Mouse (Mus musculus): ENCODE data around the gene Pax2. TPM values are rescaled to one million over a fixed set of nuclear protein-coding genes. Genes with fewer than 3 reads are reported as not detected.
A peak's percentile ranks its signal among the peaks of the same experiment; 100 is the strongest.

Gene Pax2
- polyA plus RNA-seq, 1 experiment from 2014 or later = not detected

DNA sequence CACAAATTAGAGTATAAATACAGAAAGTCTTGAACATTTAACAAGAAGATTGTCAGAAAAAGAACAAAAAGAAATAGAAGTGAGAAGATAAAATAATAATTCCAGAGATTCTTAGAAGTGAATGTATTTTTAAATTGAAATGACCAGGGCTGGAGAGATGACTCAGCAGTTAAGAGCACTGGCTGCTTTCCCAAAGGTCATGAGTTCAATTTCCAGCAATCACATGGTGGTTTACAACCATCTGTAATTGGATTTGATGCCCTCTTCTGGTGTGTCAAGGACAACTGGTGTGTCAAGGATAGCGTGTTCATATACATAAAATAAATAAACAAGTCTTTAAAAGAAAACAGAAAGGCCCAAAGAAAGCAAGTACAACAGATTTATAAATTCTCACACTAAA, 102.8 kb downstream of the Pax2 start:
- Histone ChIP-seq H3K27me3 (ENCODE audit: control insufficient read depth, insufficient read depth, low read length) (no peaks in the 10 kb centered on the region), H3K4me2 (replicated peaks; ENCODE audit: low read depth, low read length) (no peak overlapping the region), H3K4me1 (ENCODE audit: control insufficient read depth, insufficient read depth, low read length) (no peaks in the 10 kb centered on the region), H3K27ac (ENCODE audit: low read length) (no peak overlapping the region), H3K36me3 (ENCODE audit: control insufficient read depth, insufficient read depth, low read length) (no peaks in the 10 kb centered on the region), H3K9me3 (ENCODE audit: control insufficient read depth, low read depth, low read length) (no peaks in the 10 kb centered on the region), H3K9ac (replicated peaks; ENCODE audit: low read depth, low read length) (no peak overlapping the region), H3K4me3 (ENCODE audit: low read depth, low read length) (no peak overlapping the region)
- no peak for ATAC-seq (ENCODE audit: insufficient number of reproducible peaks, insufficient read depth, low FRiP score, low read depth)
- WGBS = 92% methylated on average over 1 of the region's 1 CpGs

DNA sequence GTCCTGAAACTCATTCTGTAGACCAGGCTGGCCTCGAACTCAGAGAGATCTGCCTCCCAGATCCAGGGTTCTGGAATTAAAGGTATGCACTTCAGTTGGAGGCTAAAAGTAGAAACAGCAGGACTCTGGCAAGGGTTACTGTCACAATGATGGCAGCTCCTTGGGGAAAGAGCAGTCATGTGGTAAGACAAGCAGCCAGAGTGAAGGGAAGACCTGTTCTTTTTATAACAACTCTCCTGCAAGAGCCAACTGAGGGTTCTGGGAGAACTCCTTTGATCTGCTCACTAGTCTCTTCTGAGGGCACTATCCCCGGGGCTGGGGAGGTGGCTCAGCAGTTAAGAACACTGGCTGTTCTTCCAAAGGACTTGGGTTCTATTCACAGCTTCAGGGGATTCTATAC, 112.9 kb downstream of the Pax2 start:
- no peak overlapping the region for H3K9ac ChIP-seq (replicated peaks; ENCODE audit: low read depth, low read length)
- H3K27ac ChIP-seq (ENCODE audit: low read length) = no peak overlapping the region
- 63% methylated on average over 2 of the region's 2 CpGs for WGBS

DNA sequence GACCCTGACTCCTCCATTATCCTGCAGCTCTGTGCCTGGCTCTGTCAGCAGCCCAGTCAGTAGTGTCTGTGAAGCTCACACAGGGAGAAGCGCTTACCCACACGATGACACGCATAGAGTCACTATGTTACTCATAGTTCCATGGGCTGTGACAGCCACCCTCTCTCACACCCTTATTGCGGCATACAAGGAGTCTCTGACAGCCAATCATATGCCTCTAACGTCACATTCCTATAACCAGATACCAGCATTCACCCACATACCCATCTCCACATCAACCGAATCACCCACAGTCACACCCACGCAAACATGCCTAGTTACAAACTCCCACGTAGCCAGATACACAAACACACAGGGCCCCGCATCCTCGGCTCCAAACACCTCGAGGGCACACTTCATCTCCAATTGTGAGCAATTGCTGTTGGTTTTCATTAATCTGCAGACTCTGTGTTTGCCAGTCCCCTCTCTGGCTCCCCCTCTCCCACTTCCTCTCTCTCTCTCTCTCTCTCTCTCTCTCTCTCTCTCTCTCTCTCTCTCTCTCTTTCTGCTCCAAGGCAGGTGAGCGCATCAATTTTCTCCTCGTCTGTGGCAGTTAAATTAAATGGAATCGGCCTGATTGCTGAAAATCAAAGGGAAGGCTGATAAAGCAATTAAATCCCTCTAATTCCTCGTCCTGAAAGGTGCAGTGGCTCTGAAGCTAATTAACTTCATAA, 118.5 kb downstream of the Pax2 start:
- no peaks in the 10 kb centered on the region for H3K9me3 ChIP-seq (ENCODE audit: control insufficient read depth, low read depth, low read length)
- ATAC-seq (ENCODE audit: insufficient number of reproducible peaks, insufficient read depth, low FRiP score, low read depth) = no peak
- no peak overlapping the region for H3K4me3 ChIP-seq (ENCODE audit: low read depth, low read length)
- WGBS = 60% methylated on average over 15 of the region's 15 CpGs
- no peak overlapping the region for H3K4me2 ChIP-seq (replicated peaks; ENCODE audit: low read depth, low read length)
- no peaks in the 10 kb centered on the region for H3K36me3 ChIP-seq (ENCODE audit: control insufficient read depth, insufficient read depth, low read length)
- H3K4me1 ChIP-seq (ENCODE audit: control insufficient read depth, insufficient read depth, low read length) = no peaks in the 10 kb centered on the region
- H3K9ac ChIP-seq (replicated peaks; ENCODE audit: low read depth, low read length) = no peak overlapping the region
- no peaks in the 10 kb centered on the region for H3K27me3 ChIP-seq (ENCODE audit: control insufficient read depth, insufficient read depth, low read length)
- no peak overlapping the region for H3K27ac ChIP-seq (ENCODE audit: low read length)

More for the DNA sequence above, 112.9 kb downstream of the Pax2 start:
- H3K27me3 ChIP-seq (ENCODE audit: control insufficient read depth, insufficient read depth, low read length) = no peaks in the 10 kb centered on the region
- no peaks in the 10 kb centered on the region for H3K36me3 ChIP-seq (ENCODE audit: control insufficient read depth, insufficient read depth, low read length)
- H3K9me3 ChIP-seq (ENCODE audit: control insufficient read depth, low read depth, low read length) = no peaks in the 10 kb centered on the region
- H3K4me2 ChIP-seq (replicated peaks; ENCODE audit: low read depth, low read length) = no peak overlapping the region
- ATAC-seq (ENCODE audit: insufficient number of reproducible peaks, insufficient read depth, low FRiP score, low read depth) = no peak
- H3K4me1 ChIP-seq (ENCODE audit: control insufficient read depth, insufficient read depth, low read length) = no peaks in the 10 kb centered on the region
- H3K4me3 ChIP-seq (ENCODE audit: low read depth, low read length) = no peak overlapping the region

DNA sequence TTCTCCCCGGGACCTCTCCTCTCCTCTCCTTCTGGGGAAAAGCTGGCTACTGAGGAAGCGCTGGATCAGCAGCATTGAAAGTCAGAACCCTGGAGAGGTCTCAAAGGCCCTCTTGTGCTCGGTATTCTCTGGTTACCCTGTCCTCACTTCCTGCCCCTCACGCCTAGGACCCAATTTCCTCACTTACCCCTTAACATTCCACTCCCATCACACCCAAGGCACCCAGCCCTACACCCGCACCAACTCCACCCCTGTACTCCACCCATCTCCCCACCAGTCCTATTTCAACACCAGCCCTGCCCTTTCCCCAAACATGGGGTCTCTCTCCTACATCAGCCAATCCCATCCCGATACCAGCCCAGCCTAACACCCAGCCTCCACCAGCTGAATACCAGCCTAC, 119.1 kb downstream of the Pax2 start:
- no peaks in the 10 kb centered on the region for H3K4me1 ChIP-seq (ENCODE audit: control insufficient read depth, insufficient read depth, low read length)
- H3K4me3 ChIP-seq (ENCODE audit: low read depth, low read length) = no peak overlapping the region
- H3K4me2 ChIP-seq (replicated peaks; ENCODE audit: low read depth, low read length) = no peak overlapping the region
- H3K27ac ChIP-seq (ENCODE audit: low read length) = no peak overlapping the region
- no peak for ATAC-seq (ENCODE audit: insufficient number of reproducible peaks, insufficient read depth, low FRiP score, low read depth)
- no peaks in the 10 kb centered on the region for H3K36me3 ChIP-seq (ENCODE audit: control insufficient read depth, insufficient read depth, low read length)
- H3K27me3 ChIP-seq (ENCODE audit: control insufficient read depth, insufficient read depth, low read length) = no peaks in the 10 kb centered on the region
- no peaks in the 10 kb centered on the region for H3K9me3 ChIP-seq (ENCODE audit: control insufficient read depth, low read depth, low read length)
- 23% methylated on average over 6 of the region's 6 CpGs for WGBS
- no peak overlapping the region for H3K9ac ChIP-seq (replicated peaks; ENCODE audit: low read depth, low read length)

DNA sequence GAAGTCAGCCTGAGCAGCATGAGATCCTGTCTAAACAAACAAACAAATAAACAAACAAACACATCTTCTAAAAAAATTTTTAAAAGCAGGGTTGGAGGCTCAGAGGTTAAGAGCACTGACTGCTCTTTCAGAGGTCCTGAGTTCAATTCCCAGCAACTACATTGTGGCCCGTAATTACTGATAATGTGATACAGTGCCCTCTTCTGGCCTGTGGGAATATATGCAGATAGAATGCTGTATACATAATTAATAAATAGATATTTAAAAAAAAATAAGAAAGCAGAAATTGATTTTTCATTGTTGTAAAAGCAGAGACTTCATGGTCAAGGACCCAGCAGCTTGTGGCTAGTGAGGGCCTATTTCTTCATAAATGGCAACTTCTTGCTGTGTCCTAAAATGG, 119.9 kb downstream of the Pax2 start:
- Histone ChIP-seq H3K9ac (replicated peaks; ENCODE audit: low read depth, low read length) (no peak overlapping the region), H3K4me1 (ENCODE audit: control insufficient read depth, insufficient read depth, low read length) (no peaks in the 10 kb centered on the region), H3K27me3 (ENCODE audit: control insufficient read depth, insufficient read depth, low read length) (peaks cover under 1% of the 10 kb centered on the region; the same call in 1 of the 2 replicates), H3K9me3 (ENCODE audit: control insufficient read depth, low read depth, low read length) (no peaks in the 10 kb centered on the region), H3K4me3 (ENCODE audit: low read depth, low read length) (no peak overlapping the region), H3K27ac (ENCODE audit: low read length) (no peak overlapping the region), H3K4me2 (replicated peaks; ENCODE audit: low read depth, low read length) (no peak overlapping the region), H3K36me3 (ENCODE audit: control insufficient read depth, insufficient read depth, low read length) (no peaks in the 10 kb centered on the region)
- no peak for ATAC-seq (ENCODE audit: insufficient number of reproducible peaks, insufficient read depth, low FRiP score, low read depth)
- 57% methylated on average over 1 of the region's 1 CpGs for WGBS

DNA sequence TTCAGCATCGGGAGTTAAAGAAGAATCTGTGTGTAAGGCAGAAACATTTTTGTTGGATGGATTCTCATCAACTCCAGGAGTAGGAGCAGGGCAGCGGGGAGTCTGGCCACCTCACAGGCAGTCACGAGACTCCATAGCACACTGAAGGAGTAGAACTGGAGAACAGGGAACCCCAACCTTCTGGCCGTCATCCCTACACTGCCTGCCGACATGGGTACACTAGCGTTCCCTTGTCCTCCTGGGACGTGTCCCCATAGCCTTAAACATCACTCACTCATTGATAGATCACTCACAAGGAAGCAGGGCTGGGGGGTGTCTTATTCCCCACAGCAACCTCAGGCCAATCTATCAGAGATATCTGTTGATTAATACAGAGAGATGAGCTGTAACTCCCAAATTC, 120.7 kb downstream of the Pax2 start:
- no peak overlapping the region for H3K27ac ChIP-seq (ENCODE audit: low read length)
- peaks cover 8% of the 10 kb centered on the region for H3K27me3 ChIP-seq (ENCODE audit: control insufficient read depth, insufficient read depth, low read length)
- no peaks in the 10 kb centered on the region for H3K9me3 ChIP-seq (ENCODE audit: control insufficient read depth, low read depth, low read length)
- H3K36me3 ChIP-seq (ENCODE audit: control insufficient read depth, insufficient read depth, low read length) = no peaks in the 10 kb centered on the region
- 78% methylated on average over 7 of the region's 7 CpGs for WGBS
- H3K4me2 ChIP-seq (replicated peaks; ENCODE audit: low read depth, low read length) = no peak overlapping the region
- no peak overlapping the region for H3K4me3 ChIP-seq (ENCODE audit: low read depth, low read length)
- H3K4me1 ChIP-seq (ENCODE audit: control insufficient read depth, insufficient read depth, low read length) = no peaks in the 10 kb centered on the region
- H3K9ac ChIP-seq (replicated peaks; ENCODE audit: low read depth, low read length) = no peak overlapping the region
- ATAC-seq (ENCODE audit: insufficient number of reproducible peaks, insufficient read depth, low FRiP score, low read depth) = no peak

DNA sequence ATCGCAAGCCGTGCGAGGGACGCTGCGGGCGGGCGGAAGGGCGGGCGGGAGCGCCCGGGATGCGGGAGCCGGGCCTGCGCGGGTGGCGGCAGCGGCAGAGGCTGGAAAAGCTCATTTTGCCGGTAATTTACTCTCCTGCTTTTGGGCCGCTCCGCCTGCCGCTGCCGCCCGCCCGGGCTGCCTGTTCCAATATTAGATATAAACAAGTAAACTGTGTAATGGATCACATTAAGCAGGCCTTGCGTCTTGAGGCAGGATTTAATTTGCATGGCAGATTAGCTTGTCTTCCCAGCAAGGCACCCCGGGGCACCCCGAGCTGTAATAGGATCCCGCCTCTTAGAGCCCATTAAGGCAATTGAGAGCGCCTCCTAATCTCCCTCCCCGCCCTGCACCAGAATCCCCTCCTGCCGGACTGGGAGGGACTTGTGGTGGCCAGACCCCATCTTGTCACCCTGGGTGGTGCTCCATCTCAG, 126.7 kb downstream of the Pax2 start:
- no peak for ATAC-seq (ENCODE audit: insufficient number of reproducible peaks, insufficient read depth, low FRiP score, low read depth)
- Histone ChIP-seq H3K9me3 (ENCODE audit: control insufficient read depth, low read depth, low read length) (no peaks in the 10 kb centered on the region), H3K27ac (ENCODE audit: low read length) (no peak overlapping the region), H3K27me3 (ENCODE audit: control insufficient read depth, insufficient read depth, low read length) (peaks cover 39% of the 10 kb centered on the region), H3K4me1 (ENCODE audit: control insufficient read depth, insufficient read depth, low read length) (peaks cover 8% of the 10 kb centered on the region; the same call in 1 of the 2 replicates), H3K36me3 (ENCODE audit: control insufficient read depth, insufficient read depth, low read length) (no peaks in the 10 kb centered on the region), H3K4me2 (replicated peaks; ENCODE audit: low read depth, low read length) (peak overlapping the region; percentile 50), H3K9ac (replicated peaks; ENCODE audit: low read depth, low read length) (peak overlapping the region; percentile 18; the same call in 1 of the 2 replicates), H3K4me3 (ENCODE audit: low read depth, low read length) (peak overlapping the region; percentile 31)
- 1% methylated on average over 31 of the region's 31 CpGs for WGBS

DNA sequence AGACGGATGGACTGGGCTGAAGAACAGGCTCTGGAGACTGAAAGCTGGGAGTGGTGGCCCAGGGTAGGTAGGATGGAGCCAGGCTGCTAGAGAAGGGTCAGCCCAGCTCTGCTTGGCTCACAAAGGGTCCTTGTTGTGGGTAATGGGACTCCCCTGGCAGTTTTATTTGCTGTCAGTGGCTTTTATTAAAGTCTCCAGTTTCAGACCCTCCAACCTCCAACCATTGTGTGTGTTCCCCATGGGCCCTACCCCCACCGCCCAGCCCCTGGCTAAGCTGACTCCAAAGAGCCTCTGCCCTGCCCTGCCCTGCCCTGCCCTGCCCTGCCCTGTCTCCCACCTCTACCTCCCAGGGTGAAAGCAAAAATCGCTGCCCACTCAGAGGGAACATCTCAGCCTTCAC, 128.5 kb downstream of the Pax2 start:
- no peak overlapping the region for H3K4me2 ChIP-seq (replicated peaks; ENCODE audit: low read depth, low read length)
- H3K9ac ChIP-seq (replicated peaks; ENCODE audit: low read depth, low read length) = no peak overlapping the region
- peaks cover 8% of the 10 kb centered on the region; the same call in 1 of the 2 replicates for H3K4me1 ChIP-seq (ENCODE audit: control insufficient read depth, insufficient read depth, low read length)
- no peaks in the 10 kb centered on the region for H3K9me3 ChIP-seq (ENCODE audit: control insufficient read depth, low read depth, low read length)
- H3K36me3 ChIP-seq (ENCODE audit: control insufficient read depth, insufficient read depth, low read length) = no peaks in the 10 kb centered on the region
- 36% methylated on average over 3 of the region's 3 CpGs for WGBS
- H3K4me3 ChIP-seq (ENCODE audit: low read depth, low read length) = no peak overlapping the region
- peaks cover 39% of the 10 kb centered on the region for H3K27me3 ChIP-seq (ENCODE audit: control insufficient read depth, insufficient read depth, low read length)
- no peak for ATAC-seq (ENCODE audit: insufficient number of reproducible peaks, insufficient read depth, low FRiP score, low read depth)
- H3K27ac ChIP-seq (ENCODE audit: low read length) = no peak overlapping the region

DNA sequence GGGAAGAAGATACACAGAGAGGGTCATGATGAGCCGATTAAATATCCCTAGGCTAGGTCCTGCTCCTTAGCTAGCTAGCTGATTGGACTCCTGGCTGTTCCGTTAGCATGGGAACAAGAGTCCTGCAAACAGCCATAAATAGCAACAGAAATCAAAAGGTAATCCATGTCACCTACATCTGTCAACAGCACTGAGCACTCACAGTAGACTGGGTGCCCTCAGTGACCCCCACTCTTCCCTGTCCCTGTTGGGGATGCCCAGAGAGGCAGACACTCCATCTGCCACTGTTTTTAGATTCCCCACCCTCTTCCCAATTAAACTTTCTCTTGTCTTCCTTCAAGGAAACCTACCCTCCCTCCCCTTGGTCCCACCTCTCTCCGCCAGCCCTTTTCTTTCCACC, 130.6 kb downstream of the Pax2 start:
- H3K9me3 ChIP-seq (ENCODE audit: control insufficient read depth, low read depth, low read length) = no peaks in the 10 kb centered on the region
- ATAC-seq (ENCODE audit: insufficient number of reproducible peaks, insufficient read depth, low FRiP score, low read depth) = no peak
- WGBS = 47% methylated on average over 3 of the region's 3 CpGs
- H3K9ac ChIP-seq (replicated peaks; ENCODE audit: low read depth, low read length) = no peak overlapping the region
- H3K4me1 ChIP-seq (ENCODE audit: control insufficient read depth, insufficient read depth, low read length) = peaks cover 8% of the 10 kb centered on the region; the same call in 1 of the 2 replicates
- H3K4me2 ChIP-seq (replicated peaks; ENCODE audit: low read depth, low read length) = no peak overlapping the region
- no peak overlapping the region for H3K4me3 ChIP-seq (ENCODE audit: low read depth, low read length)
- no peaks in the 10 kb centered on the region for H3K36me3 ChIP-seq (ENCODE audit: control insufficient read depth, insufficient read depth, low read length)
- peaks cover 31% of the 10 kb centered on the region for H3K27me3 ChIP-seq (ENCODE audit: control insufficient read depth, insufficient read depth, low read length)
- H3K27ac ChIP-seq (ENCODE audit: low read length) = no peak overlapping the region
